Mouse (Mus musculus): ENCODE results near the gene Fbxw8.

The Fbxw8 gene

DNA sequence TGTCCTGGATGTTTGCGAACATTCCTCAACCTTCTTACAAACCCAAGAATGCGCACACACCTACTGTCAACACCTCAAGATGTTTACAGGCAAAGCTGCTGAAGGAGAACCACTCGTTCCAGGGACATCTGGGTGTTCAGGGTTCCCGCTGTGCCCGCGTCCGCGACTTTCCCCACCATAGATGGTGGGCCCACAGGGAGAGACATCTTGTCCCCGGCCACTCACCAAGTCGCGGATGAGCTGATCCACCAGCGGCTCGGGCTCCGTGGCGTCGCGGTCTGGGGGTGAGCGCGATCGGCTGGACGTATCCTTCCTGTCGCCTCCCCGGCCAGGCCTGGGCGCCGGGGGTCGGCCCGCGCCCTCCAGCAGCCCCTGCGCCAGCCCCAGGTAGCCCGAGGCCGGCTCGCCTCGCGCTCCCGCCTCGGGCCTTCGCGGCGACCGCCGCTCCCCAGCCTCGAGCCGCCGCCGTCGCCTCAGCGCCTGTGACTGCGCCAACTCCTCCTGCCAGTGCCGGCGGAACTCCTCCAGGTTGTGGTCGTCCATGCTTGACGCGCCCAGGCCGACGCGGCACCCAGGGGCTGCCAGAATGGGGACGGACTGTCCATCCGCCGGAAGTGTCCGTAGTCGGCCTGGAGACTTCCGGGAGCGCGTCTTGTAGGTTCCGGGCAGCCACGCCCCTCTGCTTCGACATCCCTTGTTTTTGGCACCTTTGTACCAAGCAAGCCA is at the start of gene Fbxw8:
Gene Fbxw8, minus strand, starts transcription at position 626 of the 726 bp plus-strand sequence.
- peak; percentile 94 for DNase-seq (ENCODE audit: low spot score)

DNA sequence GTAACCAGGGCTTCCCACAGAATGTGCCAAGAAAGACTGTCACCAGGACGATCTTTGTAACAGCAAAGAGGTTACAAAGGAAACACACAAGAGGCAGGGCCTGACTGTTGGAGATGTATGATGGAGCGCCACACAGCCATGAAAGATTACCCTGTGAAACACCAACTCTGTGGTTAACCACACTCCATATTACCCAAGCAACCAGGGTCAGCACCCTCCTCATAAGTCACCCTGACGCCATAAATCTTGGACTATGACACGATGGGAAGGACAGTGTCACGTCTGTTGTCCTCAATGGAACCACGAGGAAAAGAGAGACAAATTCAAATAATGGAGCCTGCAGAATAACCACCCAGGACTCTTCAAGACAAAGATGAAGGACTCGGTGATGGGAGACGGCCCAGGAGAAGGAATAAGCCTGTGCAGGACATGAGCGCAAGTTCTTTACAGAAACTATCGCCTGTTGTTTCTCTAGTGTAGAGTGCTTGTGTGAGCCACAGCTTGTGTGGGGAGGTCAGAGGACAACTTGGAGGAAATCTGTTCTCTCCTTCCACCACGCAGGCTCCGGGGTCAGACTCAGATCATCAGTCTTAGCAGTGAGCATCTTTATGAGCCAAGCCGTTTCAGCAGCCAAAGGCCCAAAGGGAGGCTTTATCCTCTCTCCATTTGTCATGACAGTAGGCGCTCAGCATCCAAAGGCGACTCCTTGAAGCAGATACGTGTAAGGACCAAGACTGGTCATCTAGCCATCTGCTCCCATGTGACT is 49.6 kb upstream of the Fbxw8 start:
- peak; percentile 48 for DNase-seq (ENCODE audit: low spot score)

DNA sequence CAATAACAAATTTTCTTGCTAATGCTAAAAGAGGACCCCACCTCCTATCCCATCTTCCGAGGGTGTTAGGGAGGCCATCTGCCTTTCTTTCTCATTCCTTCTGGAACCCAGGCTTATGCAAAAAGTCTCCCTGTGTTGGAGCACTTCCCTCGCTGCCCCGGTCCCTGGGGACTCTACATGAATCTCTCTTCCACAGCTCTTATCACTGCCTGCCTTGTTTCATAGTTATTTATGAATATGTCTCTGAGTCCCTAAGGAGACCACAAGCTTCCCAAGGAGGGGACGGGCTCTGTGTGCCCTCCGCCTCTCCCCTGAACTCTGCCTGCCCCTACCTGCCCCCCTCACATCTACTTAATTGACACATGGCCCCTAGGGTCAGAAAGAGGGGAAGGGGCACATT is 44.4 kb upstream of the Fbxw8 start:
- no peak for DNase-seq (ENCODE audit: low spot score)

DNA sequence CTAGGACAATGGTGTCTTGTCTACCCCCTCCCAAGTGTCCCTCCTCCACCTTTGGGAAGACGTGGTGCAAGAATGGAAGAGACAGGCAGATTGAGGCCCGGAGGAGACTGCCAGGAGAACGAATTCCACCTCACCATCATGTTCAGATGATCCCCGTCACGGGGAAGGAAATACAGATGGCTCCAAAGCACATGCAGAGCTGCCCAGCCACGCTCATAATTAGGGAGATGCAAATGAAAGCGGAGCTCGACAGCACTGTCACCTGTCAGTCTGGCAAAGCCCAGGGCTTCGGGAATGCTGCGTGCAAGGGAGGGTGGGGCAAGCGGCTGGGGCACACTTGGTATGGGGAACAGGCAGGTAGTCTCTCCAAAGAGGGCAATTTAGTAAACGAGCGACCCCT is 42.2 kb upstream of the Fbxw8 start:
- no peak for DNase-seq (ENCODE audit: low spot score)

DNA sequence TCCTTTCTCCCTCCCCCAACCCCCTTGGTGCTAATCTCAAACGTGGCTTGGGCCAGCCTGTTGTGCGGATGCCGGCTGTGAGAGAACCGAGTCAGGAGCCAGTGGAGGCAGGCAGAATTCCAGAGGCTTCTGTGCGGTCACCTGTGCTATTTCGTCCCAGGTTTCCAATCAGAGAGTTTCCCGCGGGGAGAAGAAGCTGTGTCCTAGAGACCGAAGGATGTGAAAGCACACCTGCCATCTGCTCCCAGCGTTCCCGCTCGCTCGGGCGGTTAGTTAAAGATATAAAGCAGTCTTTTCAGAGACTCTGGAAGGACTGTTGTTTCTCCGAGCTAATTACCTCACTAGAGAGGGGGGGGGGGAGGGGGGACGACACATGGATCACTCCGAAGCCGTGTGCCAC is 37.0 kb upstream of the Fbxw8 start:
- no peak for DNase-seq (ENCODE audit: low spot score)

DNA sequence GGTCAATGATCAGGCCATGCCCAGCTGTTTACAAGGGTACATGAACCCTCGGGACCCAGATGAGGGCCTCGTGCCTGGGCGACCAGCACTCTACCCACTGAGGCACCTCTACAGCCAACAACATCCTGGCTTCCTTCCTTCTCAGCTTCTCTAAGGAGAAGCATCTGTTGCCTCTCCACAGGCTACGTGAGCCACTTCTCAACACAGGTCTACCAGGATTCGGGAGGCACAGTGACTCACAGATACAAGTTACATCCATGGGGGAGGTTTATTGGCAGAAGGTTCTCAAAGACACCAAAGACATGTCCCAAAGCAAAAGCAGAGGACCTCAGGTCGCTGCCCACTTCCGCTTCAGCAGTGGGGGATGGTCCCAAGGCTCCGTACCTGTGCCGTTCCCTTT is 35.2 kb upstream of the Fbxw8 start:
- no peak for DNase-seq (ENCODE audit: low spot score)

DNA sequence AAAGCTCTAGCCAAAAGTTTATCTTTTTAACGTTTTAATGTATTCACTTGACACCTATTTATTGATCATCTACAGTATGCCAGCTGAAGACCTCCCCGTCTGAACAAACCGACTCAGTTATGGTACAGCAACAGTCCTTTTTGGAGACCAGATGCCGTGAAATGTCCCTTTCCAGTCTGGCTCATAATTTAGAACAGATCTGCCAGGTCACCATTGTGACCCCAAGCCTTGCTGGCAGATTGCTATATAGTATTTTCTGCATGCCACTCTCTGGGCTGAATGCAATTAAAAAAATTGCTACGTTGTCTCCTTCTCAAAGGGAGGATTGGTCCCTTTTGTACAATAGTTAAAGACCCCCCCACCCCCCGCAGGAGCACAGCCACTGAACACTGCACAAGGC is 33.1 kb upstream of the Fbxw8 start:
- DNase-seq (ENCODE audit: low spot score) = peak; percentile 39

DNA sequence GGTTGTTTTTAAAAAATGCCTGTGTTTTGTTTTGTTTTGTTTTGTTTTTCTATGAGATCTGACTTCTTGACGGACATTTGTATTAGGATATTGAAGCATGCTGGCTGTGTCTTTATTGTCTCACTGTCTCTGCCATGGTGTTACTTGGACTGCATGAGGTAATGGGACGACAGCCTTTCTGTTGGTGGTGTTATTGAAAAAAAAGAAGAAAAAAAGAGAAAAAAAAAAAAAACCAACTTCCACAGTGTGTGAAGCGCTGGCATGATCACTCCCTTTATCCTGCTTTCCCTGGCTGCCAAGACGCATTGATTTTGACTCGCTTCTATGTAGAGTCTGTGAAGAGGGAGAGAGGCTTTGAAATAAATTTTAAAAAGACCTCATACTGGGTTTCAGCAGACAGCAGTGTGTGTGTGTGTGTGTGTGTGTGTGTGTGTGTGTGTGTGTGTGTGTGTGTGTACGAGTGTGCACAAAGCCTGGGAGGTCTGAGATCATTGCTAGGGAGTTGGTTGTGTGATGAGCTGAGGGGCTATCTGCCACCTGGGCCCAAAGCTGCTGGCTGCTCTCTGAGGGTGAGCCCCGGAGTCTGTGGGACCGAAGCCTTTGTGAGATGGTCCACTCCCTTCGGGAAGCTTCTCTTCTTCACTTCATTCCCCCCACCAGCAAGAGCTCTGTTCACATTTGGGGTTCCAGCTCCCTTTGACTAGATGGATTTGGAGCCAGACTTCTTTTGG is 31.8 kb upstream of the Fbxw8 start:
- no peak for DNase-seq (ENCODE audit: low spot score)

DNA sequence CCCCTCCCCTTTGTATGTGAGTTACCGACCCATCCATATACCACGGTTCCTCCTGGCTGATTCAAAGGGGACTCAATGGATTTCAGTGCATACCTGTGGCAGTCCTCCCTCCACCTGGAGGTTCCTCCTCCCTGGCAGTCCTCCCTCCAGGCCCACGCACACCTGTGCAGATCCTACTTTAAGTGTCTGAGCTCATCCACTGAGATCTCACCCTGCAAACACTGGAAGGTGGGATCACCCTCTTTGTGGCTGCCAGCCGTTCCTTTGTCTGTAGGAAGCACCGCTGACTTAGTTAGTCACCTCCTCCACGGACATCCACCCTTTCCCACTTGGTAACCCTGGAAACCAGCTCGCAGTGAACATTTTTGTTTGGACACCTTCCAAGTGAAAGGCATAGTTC is 22.4 kb upstream of the Fbxw8 start:
- no peak for DNase-seq (ENCODE audit: low spot score)

DNA sequence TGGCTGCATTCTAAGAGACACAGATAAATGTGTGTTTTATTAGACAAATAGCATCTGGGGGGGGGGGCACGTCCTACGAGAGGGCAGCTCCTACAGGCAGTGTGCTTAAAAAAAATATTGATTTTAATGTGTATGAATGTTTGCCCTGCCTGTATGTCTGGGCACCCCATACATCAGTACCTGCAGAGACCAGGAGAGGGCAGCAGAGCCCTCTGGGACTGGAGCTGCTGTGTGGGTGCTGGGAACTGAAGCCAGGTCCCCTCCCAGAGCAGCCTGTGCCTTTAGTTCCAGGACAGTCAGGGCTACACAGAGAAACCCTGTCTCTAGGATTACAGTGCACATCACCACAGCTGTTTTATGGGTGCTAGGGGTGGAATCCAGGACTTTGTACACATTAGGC is 19.9 kb upstream of the Fbxw8 start:
- DNase-seq (ENCODE audit: low spot score) = no peak

DNA sequence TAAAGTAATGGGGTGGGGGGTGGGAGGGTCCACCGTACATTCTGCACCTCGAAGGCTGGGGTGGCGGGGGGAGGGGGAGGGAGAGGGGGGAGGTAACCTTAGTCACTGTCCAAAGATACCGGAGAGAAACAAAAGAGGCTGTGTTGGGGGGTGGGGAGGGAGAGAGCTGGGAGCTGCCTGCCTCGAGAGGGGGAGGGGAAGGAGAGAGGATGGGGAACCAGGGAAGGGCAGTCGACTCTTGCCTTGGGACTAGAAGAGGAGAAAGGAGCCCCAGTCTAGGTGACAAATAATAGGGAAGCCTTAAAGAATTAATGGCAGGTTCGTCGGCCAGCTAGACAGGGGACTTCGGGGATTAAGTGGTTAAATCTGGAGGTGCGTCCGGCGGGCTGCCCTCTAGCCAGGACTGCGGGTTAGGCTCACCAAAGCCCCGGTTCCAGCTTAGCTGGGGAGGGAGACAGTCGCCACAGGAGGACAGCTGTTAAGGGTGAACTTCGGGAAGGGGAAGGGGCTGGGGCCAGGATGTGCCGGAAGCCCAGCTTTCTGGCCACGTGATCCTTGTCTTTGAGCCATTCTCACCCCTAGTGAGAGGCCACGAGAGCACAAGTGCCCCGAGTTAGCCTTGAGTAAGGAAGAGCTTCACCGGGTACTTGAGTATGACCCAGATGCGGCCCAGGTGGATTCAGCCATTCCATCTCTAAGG is 19.2 kb upstream of the Fbxw8 start:
- DNase-seq (ENCODE audit: low spot score) = peak; percentile 58

DNA sequence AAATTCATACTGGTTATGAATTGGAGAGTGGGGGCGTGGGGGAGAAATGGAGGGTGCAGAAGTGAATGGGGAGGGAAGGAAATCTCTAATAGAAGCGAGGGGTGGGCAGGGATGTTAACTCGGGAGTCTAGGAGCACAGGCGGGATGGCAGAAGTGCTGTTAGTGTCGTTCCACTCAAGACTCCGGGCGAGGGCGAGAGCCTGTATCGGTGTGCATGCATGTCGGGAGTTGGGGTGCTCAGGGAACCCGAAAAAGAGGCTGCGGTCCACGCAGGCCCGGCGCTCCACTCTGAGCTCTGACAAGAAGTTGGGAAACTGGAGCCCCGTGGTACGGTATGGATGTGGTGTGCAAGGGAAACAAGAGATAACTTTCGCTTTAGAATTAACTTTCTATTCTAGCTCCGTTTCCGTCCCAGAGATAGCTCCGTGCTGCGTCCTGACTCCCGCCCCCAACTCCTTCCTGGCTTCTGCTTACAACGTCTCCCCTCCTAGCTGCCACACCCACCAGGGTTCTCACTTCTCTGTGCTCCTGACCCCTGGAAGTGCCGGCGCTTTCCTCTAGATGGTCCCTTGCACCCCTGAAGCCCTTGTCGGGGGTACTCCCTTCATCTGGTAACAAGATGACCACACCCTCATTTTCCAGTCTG is 16.9 kb upstream of the Fbxw8 start:
- peak; percentile 20 for DNase-seq (ENCODE audit: low spot score)

DNA sequence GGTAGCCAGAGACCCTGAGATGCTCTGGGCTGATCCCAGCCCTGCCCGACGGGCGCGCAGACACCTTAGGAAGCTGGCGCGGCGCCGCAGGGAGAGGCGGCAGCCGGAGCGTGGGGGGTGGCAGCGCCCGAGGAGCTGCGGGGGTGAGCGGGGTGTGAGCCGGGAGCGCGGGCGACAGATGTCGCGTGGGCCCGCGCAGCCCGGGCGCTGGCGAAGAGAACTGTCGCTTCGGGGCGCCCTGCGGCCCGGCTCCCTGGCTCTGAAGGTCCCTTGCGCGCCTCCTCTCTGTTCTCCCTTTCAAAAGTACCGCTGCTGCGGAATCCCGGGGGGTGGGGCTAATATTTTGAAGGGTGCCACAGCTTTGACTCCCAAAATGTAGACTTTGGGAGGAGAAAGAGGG is 16.4 kb upstream of the Fbxw8 start:
- no peak for DNase-seq (ENCODE audit: low spot score)

DNA sequence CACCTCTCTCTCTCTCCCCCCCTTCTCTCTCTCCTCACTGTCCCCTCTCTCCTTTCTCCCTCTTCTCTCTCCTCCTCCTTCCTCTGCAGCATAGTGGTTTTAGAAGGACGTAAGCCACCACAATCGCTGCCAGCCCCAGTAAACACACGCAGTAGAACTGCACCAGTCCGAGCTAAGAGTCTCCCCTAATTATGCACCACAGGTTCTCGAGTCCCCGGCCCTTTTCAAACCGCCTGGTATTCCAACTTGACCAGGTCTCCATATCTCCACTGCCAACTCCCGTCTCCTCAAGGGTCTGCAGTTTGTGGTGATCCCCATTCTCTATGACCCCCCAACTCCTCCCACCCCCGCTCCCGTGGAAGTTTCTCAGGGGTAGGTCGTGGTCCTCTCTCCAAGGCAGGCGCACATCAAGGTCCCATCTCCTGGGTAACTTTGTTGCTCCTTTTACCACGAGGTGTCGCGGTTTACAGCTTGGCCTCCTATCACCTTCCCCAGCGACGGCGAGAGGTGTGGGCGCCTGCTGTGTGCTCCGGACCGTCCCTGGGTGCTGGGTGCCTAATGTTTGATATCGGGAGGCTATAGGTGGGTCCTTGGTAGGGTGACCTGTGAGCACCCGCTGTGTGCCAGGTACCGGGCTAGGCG is 15.7 kb upstream of the Fbxw8 start:
- peak; percentile 73 for DNase-seq (ENCODE audit: low spot score)

DNA sequence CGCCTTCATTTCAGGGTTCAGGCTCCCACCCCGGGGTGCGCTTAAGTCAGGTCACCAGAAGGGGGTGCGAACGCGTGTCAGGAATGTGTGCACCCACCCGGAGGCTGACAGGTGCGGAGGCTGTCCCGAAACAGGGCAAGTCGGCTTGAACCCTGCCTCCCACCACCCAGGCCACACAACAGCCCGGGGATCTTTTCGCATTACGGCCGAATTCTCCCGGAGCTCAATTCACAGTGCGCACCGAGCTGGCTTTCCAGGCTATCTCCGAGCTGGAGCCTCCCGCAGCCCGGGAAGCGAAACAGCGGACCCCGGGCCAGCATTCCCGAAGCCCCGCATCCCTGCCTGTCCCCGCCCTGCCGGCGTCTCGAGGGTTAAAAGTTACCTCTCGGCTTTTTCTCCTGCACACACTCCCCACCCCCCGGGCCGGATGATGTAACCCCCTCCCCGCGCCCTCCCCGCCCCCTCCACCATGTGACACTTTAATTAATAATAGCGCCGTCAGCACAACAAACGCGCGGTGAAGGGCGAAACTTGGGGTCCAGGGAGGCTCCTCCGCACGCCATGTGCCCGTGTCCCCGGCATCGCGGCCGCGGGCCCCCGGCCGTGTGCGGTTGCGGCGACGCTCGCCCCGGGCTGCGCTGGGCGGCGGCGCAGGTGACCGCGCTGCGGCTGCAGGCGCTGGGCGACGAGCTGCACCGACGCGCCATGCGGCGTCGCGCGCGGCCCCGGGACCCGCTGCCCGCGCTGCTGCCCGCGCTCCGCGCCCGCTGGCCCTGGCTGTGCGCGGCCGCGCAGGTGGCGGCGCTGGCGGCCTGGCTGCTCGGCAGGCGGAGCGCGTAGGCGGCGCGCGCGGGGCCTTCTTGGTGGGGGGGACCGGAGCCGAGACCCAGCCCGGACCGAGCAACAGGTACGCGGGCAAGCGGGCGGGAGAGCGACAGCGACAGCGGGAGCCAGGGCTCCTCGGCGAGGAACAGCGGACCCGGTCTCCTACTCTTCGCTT is 14.3 kb upstream of the Fbxw8 start:
- peak; percentile 34 for DNase-seq (ENCODE audit: low spot score)

DNA sequence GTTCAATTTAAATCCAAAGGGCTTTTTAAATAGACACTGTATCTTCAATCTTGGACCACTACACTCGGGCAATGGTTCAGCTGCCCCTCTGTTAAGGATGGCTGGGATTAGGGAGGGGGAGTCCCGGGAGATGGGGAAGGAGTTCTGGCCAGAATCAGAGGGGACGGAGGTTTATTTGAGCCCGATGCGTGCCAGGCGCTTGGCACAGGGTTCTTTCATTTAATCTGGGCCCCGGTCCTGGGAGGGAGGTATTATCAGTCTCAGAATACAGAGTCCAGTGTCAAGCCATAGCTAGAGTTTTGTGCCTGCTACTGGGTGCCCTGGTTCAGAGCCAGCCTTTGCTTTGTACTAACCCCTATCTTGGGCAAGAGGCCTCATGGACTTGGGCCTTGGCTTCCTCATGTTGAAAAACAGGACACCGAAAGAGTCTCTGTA is 12.3 kb upstream of the Fbxw8 start:
- DNase-seq (ENCODE audit: low spot score) = no peak

DNA sequence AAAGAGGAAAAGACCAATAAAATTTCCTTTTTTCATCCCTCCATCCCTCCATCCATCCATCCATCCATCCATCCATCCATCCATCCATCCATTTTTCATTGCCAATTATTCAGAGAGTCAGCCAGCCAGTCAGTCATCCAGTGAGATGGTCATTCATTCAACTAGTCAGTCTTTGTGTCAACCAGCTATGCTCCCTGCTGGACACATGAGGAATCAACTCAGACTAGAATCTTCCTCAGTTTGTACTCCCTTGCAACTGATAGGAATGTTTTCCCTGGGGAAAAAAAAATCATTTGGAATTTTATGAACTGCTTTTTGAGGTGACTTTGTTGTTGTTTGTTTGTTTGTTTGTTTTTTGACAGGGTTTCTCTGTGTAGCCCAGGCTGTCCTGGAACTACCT is 10.2 kb upstream of the Fbxw8 start:
- DNase-seq (ENCODE audit: low spot score) = no peak

DNA sequence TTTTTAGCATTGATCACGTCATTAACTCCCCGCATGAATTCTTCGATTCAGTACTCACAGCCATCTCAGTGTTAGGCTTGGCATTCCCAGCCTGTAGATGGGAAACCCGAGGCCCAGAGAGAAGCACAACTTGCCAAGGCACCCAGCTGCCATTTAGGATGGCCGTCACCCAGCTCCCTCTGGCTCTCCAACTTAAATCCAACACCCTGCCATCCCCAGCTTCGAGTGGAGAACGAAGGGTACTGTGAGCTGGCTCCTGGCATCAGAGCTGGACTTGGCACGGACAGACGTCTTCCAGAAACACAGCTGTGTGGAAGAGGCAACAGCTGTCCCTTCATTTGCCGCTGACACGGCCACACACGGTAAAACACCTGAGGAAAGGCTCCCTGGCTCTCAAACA is 9.3 kb upstream of the Fbxw8 start, which contains the start of gene Hrk:
Gene Hrk, plus strand, starts transcription at position 68 of the 400 bp plus-strand sequence.
- DNase-seq (ENCODE audit: low spot score) = no peak

DNA sequence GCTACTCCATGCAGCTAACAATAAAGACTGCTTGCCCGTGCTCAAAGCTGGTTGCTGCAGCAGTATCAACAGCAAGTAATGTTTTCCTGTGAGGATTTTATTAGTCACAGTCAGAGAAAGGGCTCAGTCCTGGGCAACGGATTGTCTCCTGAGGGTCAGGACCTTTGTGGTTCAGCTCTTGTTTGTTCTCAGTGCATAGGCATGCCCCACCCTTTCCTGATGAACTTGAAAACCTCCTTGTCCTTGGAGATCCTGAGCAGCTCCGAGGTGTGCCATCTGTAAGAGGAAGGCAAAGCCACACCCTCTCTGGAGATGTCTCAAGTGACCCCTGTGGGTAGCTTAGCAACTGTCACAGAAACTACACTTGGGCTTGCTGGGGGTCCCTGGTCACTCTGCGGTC is 5.4 kb upstream of the Fbxw8 start:
- no peak for DNase-seq (ENCODE audit: low spot score)

DNA sequence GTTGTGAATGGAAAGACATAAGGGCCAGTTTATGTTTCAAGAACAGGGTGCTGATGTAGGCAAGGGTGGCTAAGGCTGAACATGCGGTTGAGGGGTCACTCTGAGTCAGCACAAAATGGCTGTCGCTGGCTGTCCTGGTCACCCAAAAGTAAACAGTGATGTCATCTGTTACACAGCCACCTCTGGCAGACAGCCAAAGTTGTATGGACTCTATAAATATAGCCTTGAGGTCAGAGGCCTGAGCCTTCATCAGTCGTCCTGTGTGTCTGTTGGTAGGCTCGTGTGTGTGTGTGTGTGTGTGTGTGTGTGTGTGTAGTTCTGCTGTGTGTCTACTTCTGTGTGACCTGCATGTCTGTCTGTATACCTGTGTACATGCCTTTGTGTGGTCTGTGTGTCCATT is 1.7 kb upstream of the Fbxw8 start:
- no peak for DNase-seq (ENCODE audit: low spot score)
